Mouse (Mus musculus) heart, adult 2 months (tissue): ENCODE data around the gene Lamb3.

Experiments used
- CTCF ChIP-seq: fragments of 200-600 bp; IDR thresholded peaks from 2 replicates; pipeline ENCODE4 v1.8.1; 2022; ENCODE audit warnings: antibody characterized with exemption, mild to moderate bottlenecking, moderate library complexity
- POLR2A ChIP-seq: fragments of 200-500 bp; IDR thresholded peaks from 2 replicates; pipeline ENCODE4 v1.6.1; 2011; ENCODE audit warnings: mild to moderate bottlenecking, low read depth, low read length, control low read depth; ENCODE audit not compliant: insufficient read depth

GRCm38 (mm10) chr1:193309785-193310518, 102.5 kb downstream of the Lamb3 start:
- TF ChIP-seq CTCF (no peak), POLR2A (no peak)
